Mouse (Mus musculus) liver (tissue): Measurements from ENCODE around the gene Ugt1a7c.
"Not testable (repeated sequence)": the region's sequence is repeated elsewhere in the genome, so short reads cannot be mapped to it uniquely, and the experiment has no call there.

ENCODE experiments used
- DNase-seq: peaks from one replicate; pipeline ENCODE4 v3.0.0-alpha.2; 2020; ENCODE audit warnings: mixed read lengths

Ugt1a7c gene

DNA sequence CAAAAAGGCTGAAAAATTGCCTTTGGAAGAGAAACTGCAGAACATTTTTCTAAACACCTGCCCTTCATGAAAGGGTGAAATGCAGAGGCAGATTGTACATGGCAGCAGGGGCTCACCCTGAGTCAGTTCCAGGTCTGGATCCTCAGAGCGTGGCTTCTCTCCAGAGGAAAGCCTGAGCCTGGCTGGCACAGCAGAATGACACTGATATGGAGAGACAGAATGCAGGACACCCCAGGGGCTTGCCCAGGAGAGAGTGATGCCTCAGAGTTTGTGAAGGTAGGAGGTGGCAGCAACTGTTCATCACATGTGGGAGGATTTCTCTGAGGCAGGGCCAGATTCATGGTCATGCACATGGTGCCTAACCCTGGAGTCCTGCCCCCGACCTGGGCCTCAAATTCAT lies 105.1 kb downstream of the Ugt1a7c start:
- no peak for DNase-seq

- no peak for DNase-seq
Observed at GRCm38 (mm10) chr1:88200456-88200855, 105.6 kb downstream of the Ugt1a7c start, which contains the start of gene Ugt1a2. Gene Ugt1a2 (plus strand): TSS chr1:88200601.

GRCm38 (mm10) chr1:88205294-88205922 lies 110.5 kb downstream of the Ugt1a7c start, which contains the start of gene Dnajb3:
Gene Dnajb3 (minus strand): TSS chr1:88205782.
- peak; percentile 92 for DNase-seq

DNA sequence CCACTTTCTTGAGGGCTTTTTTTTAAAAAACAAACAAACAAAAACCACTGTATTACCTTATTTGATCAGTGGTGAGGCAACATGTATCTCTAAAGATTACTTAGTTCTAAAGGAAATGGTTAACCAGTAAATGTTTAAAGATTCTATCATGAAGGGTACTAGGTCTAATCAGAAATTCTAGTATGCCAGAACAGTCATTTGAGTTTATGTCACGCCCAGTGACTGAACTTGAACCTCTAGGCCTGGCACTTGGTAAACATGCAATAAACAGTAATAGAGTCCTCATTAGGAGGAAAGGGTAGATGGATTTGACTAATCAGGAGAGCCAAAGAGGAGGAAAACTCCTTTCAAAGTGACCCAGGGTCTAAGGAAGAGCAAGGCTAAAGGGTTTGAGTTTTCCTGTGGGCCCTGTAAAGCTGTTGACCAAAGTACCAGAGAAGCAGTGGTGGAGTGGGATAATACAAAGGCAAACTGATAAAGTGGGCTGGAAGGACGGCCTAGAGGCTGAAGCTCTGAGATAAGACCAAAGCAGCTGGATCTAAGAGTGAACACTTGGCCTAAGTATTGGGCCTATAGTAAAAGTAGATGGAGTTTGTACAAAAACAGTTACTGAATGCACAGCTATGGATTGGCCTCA lies 112.1 kb downstream of the Ugt1a7c start:
- peak; percentile 71 for DNase-seq

DNA sequence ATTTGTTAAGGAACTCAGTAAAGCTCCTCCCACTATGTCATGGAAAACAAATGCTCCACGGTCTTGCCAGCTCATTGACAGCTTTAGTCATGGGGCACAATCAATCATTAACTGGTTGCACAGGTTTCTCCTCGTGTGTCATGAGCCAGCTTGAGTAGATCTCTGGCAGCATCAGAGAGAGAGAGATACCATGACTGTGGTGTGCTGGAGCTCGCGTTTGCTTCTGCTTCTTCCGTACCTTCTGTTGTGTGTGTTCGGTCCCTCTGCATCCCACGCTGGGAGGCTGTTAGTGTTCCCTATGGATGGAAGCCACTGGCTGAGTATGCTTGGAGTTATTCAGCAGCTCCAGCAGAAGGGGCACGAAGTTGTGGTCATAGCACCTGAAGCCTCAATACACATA lies 117.0 kb downstream of the Ugt1a7c start, which contains the start of gene Ugt1a1:
Ugt1a1 (plus strand) TSS at position 148 of the 400 bp plus-strand sequence.
- DNase-seq: peak; percentile 14

GRCm38 (mm10) chr1:88212341-88213045 lies 117.6 kb downstream of the Ugt1a7c start:
- no peak for DNase-seq

DNA sequence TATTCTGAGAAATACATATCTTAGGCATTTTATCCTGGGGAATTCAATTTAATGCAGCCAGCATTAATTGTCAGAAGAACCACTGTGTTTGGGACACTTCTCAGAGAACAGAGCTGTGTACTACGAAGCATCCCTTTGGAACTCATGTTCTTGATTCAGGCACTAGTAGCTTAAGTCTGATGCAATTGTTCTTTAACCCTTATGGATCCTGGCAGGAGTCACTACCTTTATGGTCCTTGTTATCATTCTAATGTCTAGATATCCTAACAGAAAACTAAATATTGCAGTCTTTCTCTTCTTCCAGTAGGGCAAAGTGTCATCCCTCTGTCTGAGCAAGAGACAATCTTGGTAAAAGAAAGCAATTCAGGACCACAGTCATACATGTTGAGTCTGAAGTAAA lies 118.2 kb downstream of the Ugt1a7c start:
- no peak for DNase-seq

DNA sequence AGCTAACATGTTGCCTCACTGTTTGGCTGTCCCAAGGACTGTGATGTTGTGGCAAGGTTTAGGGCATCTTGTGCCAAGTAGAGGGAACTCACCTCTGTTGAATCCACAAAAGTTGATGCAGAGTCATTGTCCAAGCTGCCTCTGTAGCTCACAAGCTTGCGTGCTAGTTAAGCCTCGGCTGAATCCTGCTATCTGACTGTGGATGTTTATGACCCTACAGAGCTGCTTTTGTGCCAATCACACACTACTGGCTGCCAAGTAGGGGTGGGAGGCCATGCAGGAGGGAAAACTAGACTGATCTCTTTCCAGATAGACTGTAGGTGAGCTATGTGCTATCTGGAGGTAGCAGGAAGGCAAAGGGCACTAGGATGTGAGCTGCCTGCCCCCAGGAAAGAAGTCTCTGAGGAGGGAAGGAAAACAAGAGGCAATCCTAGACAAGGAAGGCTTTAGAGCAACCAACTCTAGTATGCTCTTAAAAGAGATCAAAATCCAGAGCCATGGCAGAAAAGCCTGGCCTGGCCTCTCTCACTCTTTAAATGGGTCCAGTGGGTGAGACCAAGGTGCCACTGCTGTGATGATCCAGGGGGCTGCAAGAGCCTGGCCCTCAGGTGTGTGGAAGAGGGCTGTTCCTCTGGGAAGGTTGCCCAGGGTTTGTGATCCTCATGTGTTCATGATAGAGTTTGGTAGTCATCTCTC lies 119.1 kb downstream of the Ugt1a7c start:
- DNase-seq: peak; percentile 14

- no peak for DNase-seq
Observed at GRCm38 (mm10) chr1:88214462-88214952, 119.6 kb downstream of the Ugt1a7c start.

GRCm38 (mm10) chr1:88215466-88216380 lies 120.9 kb downstream of the Ugt1a7c start:
- DNase-seq: peak; percentile 17

DNA sequence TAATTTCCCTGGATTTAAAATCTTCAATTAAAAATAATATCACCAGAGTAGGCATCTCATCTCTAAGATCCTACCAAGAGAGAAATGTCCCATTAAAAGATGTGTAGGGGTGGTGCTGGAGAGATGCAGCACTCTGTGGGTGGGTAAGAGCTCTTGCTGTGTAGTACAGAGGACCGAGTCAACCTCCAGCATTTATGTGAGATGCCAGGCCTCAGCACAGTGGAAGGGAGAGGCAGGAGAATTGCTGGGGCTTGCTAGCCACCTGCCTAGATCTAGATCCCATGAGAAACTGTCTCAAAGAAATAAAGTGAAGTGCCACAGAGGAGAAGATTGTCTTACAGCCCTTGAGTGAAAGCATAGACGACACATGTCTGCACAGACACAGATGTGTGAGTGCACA lies 121.7 kb downstream of the Ugt1a7c start:
- no peak for DNase-seq

- no peak for DNase-seq
Observed at GRCm38 (mm10) chr1:88217144-88217543, 122.3 kb downstream of the Ugt1a7c start.

DNA sequence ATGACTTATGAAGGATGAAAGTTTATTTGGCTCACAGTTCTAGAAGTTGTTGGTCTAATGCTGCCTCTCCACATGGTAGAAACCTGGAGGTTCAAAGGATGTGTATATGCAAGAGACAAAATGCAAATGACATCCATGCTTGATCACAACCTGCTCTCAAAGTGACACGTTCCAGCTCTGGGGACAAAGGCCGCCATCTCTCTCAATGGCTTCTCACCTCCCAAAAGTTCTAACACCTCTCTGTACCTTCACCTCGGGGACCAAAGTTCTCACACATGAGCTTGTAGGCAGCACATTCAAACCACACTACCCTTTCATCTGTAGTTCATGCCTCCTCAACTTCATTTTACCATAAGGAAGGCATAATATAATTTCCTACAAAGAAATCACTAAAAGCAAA lies 122.7 kb downstream of the Ugt1a7c start:
- DNase-seq: no peak

DNA sequence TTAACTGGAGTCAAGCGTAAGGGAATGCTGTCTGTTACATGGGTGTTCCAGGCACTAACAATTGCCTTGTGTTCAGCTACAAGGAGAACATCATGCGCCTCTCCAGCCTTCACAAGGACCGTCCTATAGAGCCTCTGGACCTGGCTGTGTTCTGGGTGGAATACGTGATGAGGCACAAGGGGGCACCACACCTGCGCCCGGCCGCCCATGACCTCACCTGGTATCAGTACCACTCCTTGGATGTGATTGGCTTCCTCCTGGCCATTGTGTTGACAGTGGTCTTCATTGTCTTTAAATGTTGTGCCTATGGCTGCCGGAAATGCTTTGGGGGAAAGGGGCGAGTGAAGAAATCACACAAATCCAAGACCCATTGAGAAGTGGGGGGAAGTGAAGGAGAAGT lies 123.2 kb downstream of the Ugt1a7c start:
- DNase-seq: no peak

DNA sequence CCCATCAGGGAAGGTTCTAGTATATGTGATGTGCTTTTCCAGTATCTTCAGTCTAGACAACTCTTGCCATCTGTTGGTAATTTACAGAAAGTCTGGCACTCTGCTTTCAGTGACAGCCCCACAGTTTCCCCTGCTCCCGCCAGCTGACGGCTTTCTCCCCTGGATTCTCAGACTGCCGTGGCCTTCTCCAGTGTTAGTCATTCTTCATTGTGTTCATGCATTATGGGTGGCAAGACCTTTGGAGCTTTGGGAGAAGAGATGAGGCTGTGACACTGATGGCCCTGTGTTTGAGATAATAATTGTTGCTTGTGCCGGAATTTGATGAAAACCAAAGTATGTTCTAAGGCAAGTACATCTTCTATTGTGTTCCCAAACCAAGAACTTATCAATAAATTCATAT lies 123.7 kb downstream of the Ugt1a7c start:
- no peak for DNase-seq

DNA sequence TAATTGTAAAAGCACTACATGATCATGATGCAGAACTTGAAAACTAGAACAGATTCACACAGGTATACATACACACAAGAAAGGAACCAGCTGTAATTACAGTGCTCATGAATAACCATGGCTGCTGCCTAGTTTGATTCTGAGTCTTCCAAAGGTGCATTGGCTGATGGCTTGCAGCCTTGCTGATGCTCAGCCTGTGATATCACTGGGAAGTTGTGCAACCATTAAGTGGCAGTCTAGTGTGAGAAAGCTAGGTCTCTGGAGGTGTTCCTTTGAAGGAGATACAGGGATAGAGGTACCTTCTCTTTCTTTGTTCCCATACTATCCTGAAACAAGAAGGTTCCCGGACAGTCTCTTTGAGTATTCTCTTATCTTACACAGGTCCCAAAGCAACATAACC lies 124.2 kb downstream of the Ugt1a7c start:
- no peak for DNase-seq

GRCm38 (mm10) chr1:88220336-88220735 lies 125.5 kb downstream of the Ugt1a7c start:
- DNase-seq: no peak

- no peak for DNase-seq
Observed at GRCm38 (mm10) chr1:88222216-88222615, 127.4 kb downstream of the Ugt1a7c start.

DNA sequence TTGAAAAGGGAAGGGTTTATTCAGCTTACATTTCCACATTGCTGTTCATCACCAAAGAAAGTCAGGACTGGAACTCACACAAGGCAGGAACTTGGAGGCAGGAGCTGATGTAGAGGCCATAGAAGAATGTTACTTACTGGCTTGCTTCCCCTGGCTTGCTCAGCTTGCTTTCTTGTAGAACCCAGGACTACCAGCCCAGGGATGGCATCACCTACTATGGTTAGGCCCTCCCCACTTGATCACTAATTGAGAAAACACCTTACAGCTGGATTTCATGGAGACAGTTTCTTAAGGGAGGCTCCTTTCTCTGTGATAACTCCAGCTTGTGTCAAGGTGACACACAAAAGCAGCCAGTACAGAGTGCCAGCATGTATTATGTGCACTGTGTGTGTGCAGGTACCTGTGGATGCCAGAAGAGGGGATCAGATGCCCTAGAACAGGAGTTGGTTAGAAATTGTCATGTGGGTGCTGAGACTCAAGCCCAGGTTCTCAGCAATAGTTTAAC lies 128.2 kb downstream of the Ugt1a7c start:
- not testable (repeated sequence) for DNase-seq

GRCm38 (mm10) chr1:88223591-88223990 lies 128.7 kb downstream of the Ugt1a7c start:
- DNase-seq: no peak

DNA sequence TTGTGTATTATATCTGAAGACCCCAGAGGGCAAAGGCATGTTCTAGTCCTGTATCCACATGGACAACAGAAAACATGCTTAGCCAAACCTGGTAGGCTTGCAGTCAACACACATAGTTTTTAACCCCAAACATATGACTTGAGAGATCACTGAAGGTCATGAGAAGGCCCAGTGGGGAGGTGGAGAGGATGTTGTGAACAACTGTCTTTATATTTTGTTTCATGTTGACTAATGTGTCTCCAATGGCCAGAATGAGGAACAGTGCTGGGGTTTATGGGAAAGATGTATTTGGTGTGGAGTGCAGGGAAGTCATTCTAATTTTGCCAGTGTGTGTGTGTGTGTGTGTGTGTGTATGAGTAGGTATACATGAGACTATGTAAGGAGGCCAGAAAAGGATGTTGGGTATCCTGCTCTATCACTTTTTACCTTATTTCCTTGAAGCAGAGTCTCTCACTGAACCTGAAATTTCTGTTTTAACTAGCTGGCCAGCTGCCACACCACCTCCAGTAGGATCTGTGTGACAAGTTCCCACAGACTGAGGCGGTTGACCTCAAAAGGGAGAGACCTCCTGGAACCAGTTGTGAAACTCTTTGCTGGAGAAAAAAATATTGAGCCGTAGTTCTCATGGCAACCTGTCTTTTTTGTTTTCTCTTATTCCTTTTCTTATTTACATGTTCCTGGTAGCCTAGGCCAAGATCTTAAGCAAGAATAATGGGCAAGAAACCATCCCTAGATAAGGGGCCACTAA lies 129.3 kb downstream of the Ugt1a7c start:
- no peak for DNase-seq
